Mouse (Mus musculus): ENCODE data around the gene Cox6a1.

The Cox6a1 gene

DNA sequence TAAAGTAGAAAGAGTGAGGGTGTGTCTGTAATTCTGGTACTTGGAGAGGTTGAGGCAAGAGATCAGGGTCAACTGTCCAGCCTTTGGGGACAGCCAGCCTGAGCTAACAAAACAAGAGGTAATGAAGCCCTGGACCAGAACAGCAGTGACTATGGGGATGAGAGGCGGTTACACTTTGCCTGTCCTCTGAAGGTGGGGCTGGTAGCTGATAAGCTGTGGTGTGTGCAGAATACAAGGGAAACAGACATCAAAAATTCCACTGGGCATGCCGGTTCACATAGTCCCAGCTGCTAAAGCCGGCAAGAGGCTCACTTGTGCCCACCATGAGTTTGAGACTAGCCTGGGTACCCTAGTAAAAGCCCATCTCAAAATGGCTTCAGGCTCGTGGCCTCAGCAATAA, 36.4 kb downstream of the Cox6a1 start:
- in situ Hi-C loops (cut with MboI; ENCODE audit: unreplicated experiment in 2 of 2), result no loop called here

DNA sequence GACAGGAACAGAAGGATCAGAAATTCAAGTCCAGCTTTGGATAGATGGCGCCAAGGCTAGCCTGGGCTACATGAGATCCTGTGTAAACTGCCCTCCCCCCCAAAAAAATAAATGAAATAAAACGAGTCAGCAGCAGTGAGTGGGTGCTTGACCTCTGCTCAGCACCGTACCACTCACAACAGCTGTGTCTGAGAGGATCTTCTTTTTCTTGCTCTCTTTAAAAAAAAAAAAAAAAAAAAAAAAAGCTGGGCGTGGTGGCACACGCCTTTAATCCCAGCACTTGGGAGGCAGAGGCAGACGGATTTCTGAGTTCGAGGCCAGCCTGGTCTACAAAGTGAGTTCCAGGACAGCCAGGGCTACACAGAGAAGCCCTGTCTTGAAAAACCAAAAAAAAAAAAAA, 46.6 kb downstream of the Cox6a1 start:
- in situ Hi-C loops (cut with MboI; ENCODE audit: unreplicated experiment in 2 of 2), result loop anchor here in 1 of 2 experiments (5.0 kb wide), 1 partner anchor 45 kb away; the partner anchor contains the start of gene Cox6a1

DNA sequence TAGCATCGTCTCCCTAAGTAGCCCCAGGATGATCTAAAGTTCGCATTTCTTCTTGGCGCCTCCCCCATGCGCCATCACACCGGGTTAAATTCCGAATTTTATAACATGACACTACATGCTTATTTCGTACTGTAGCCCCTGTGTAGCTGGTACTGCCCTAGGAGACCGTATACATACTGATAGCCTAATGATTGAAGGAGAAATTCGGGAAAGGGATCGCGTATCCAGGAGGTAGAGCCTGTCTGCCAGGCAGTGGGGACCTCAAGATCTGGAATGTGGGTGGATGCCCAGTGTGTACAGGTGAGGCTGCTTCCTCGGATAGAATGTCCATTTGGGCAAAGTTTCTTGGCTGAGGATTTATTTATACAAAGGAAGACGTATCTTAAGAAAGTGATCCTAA, 47.2 kb downstream of the Cox6a1 start:
- in situ Hi-C loops (cut with MboI; ENCODE audit: unreplicated experiment in 2 of 2), result loop anchor here in 1 of 2 experiments (5.0 kb wide), 1 partner anchor 46 kb away; the partner anchor contains the start of gene Cox6a1

DNA sequence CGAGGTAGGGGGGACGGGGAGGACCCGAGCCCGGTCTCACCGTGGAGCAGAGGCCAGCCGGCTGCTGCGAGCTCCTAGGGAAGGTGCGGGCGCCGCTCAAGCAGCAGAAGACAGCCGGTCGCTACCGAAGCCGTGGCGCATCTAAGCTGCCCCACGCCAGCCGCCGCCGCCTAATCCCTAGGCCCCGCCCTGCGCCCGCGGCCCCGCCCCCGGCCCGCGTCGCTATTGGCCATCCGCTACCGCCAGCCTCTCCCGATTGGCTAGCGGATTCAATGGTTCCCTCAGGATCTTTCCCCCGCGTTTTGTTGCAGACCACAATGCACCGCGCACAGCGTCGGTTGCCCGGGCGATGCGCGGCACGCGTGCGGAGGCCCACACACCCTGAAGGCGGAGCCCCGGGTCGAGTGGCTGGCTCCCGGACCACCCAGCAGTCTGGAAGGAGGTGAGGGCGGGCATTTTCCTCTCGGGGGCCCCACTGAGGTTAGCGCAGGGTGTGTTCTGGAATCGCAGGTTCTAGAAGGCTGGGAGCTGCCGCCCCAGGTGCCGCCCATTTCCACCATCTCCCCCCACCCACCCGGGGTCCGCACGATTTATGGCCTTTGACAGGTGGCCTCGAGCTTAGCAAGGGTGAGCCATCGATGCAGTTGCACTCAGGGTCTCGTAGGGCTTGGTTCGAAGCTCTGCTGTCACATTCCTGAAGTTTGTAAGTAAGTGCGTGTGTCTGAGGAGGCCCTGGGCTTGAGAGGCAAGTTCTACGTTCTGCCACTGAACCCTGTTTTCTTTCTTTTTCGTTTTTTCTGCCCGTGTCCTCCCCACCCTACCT, 47.8 kb downstream of the Cox6a1 start, which contains the start of gene Dynll1:
Gene Dynll1, minus strand, starts transcription at position 208 of the 823 bp plus-strand sequence.
- in situ Hi-C loops (cut with MboI; ENCODE audit: unreplicated experiment in 2 of 2), result loop anchor here in 1 of 2 experiments (5.0 kb wide), 1 partner anchor 46 kb away; the partner anchor contains the start of gene Cox6a1

DNA sequence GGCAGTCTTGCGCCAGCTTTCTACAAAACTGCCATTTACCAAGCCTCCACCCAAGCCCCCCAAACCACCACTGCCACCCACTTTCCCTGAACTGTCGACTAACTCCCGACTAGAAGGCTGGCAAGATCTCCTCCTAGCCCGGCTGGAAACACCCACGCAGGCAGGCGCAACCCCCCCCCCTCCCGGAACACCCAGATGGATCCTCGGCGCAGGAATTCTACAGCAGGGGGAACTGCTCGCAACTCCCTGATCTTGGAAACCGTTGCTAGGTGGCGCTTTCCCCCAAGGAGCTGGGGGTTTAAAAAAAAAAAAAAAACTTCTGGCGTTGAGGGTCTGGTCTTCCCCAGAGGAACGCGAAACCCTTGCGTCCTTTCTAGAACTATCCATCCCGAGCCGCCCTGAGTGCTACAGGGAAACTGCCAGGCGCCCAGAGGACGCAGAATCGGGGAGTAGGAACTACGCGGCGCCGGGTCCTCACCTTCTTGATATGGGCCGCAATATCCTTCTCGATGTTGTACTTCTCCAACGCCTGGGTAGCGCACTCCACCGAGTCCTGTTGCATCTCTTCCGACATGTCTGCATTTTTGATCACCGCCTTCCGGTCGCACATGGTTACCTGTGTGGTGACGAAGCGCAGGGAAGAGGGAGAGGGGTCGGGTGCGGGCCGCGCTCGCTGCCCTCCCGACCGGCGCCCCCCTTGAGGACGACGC, 48.6 kb downstream of the Cox6a1 start:
- in situ Hi-C loops (cut with MboI; ENCODE audit: unreplicated experiment in 2 of 2), result loop anchor here in 1 of 2 experiments (5.0 kb wide), 1 partner anchor 47 kb away; the partner anchor contains the start of gene Cox6a1

DNA sequence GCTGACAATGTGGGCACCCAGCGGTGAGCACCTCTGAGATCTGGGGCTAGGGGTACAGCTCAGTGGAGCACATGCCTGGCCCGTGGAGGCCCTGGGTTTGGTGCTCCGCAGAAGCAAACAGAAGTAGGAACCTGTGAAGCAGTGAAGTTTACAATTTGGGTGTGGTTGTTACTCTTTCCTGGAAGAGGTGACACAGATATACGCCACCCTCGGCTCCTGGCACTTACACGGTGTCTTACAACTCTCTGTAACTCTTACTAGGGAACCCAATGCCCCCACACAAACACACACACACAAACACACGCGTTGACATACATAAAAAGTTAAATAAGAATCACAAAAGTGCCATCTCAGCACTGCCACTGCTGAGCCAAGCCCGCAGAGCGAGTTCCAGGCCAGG, 52.4 kb downstream of the Cox6a1 start:
- in situ Hi-C loops (cut with MboI; ENCODE audit: unreplicated experiment in 2 of 2), result loop anchor here in 1 of 2 experiments (25.0 kb wide), 1 partner anchor 141 kb away; the partner anchor contains the start of gene Msi1

Measured in v-Abl transformed pro-B cells (cell line).